Mouse (Mus musculus): ENCODE results near the gene Ankrd33b.
A peak's percentile ranks its signal among the peaks of the same experiment; 100 is the strongest.

Gene Ankrd33b

DNA sequence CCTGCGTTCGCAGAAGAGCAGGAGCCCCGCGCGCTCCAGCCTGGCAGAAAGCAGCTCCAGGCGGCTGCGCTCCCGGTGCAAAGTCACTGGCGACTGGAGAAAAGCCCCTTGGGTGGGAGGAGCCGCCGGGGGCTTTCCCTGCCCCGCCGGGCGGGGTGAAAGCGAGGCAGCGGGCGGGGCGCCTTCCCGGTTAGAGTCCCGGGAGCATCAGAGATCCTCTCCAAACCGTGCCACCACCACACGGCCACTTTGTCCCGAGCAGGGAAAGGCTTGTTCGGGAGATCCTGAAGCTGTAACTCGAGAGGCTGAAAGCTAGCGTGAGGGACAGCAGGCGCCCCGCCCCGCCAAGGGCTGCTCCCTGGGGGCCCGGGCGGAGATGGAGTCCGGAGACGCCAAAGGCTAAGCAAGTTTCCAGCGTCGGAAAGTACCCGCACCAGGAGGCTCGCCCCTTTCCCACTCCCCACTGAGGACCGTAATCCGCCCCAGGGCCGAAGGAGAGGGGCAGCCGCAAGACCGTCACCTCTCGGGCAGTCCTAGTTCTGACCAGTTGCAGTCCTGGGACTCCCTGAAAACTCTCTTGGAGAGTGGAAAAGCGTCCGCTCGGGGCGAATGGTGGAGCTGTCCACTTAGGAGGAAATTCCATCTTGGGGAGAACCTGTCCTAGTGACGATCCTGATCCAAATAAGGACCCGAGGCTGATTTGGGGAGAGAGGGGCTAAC lies at the start of gene Ankrd33b:
Ankrd33b (minus strand) TSS at position 246 of the 720 bp plus-strand sequence.
- no peak for DNase-seq (ENCODE audit: low spot score)

DNA sequence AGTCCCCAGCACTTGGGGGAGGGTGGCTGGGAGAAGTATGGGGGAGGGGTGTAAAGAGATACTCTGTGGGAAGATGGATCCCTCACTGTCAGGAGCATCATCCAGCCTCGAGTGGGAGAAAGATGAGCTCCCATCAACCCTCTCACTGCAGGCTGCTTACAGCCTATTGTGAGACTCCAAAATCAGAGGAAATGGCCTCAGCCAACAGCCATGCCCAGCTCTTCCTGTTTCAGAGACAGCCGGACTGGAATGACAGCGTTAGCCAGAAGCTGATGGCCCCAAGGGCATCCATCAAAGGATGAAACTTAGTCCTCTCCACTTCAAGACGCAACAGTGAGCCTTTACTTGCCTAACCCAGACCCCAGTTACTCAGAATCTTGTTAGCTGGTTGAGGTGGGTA lies 47.7 kb upstream of the Ankrd33b start:
- DNase-seq (ENCODE audit: low spot score): no peak

DNA sequence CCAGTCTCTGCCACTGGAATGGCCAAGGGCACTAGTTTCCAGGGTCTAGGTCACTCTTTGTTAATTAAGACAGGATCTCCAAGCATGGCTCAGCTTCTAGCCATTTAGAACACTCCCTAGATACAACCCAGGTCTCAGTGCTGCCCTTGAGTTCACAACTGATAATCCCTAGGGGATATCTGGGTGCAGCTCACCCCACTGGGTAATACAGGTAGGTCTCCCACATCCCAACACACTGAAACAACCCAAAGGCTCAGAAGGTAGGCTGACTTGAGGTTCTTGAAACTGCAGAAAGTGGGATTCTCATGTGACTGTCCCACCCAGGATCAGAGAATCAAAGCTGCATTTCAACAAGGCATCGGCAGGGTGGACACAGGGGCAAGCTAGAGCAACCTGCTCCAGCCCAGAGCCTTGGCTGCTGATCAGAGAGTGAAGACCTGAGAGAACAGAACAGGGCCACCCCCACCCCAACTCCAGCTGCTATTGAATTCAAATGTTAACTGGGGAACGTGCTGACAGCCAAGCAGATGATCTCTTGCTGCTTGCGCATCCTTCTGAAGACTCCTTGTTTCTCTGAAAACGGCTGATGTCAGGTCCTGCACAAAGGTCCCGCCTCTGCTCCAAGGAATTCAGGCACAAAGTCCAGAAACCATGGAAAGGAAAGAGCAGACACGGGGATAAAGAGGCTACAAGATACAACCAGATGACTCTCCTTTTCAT lies 46.8 kb upstream of the Ankrd33b start:
- DNase-seq (ENCODE audit: low spot score): no peak

DNA sequence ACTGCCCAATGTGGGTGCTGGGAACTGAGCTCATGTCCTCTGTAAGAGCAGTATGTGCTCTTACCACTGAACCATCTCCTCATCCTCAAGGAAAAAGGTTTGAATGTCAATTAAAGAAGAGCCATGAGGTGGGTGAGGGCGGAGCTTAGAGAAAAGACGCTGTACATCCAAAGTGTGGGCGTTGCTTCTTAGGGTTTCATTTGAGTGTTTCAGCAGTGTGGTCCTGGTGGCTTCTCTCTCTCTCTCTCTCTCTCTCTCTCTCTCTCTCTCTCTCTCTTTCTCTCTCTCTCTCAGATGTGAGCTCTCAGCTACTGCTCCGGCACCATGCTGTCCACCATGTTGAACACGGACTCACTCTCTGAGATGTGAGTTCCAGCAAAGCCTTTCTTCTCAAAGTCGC lies 46.1 kb upstream of the Ankrd33b start:
- DNase-seq (ENCODE audit: low spot score): no peak

DNA sequence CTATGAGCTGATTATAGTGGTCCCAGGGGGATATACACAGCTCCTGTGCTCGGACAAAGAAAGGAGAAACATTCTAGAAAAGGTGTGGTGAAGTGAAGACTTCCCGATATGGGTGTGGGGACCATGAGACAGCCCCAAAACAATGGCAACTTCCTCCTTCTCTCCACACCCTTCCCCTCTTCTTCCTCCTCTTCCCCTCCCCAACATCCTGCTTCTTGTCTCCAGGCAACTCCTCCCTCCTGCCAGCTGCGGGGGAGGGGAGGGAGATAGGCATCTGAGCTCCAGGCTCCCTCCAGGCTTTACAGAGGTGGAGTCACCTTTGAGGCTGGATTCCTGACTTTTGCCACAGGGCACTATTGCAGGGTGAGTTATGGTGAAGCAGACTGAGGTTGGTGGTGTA lies 45.4 kb upstream of the Ankrd33b start:
- no peak for DNase-seq (ENCODE audit: low spot score)

DNA sequence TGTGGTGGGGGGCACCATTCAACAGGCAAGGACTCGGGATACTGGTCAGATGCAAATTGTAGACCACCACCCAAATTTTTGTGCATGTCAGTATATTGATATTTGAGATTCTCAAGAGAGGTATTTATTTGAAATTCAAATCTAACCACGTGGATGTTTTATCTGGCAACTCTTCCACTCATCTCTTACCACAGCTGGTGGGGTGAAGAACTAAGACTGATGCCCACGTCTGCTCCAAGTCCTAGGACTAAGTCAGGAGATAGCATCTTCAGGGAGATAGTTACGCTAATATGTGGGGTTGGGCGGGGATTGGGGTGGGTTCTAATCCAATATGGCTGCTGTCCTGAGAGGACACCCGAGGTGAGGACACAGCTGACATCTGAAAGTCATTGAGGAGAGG lies 44.9 kb upstream of the Ankrd33b start:
- no peak for DNase-seq (ENCODE audit: low spot score)

DNA sequence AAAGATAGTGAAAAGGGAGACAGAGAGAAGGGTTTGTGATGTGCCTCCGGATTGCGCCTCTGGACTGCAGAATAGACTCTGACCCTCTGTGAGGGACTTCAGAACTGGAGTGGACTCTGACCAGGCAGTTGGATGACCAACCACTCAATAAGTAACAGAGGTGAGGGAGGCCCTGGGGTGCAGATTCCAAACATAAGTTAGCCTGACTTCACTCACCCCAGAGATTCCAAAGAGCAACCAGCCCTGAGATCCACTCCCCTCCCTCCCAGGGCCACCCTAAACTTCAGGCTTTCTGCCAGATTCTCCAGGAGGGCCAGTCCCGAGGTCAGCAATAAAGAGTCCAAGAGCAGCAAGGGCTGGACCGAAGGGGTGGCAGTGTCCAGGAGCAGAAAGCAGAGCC lies 40.0 kb upstream of the Ankrd33b start:
- DNase-seq (ENCODE audit: low spot score): no peak

DNA sequence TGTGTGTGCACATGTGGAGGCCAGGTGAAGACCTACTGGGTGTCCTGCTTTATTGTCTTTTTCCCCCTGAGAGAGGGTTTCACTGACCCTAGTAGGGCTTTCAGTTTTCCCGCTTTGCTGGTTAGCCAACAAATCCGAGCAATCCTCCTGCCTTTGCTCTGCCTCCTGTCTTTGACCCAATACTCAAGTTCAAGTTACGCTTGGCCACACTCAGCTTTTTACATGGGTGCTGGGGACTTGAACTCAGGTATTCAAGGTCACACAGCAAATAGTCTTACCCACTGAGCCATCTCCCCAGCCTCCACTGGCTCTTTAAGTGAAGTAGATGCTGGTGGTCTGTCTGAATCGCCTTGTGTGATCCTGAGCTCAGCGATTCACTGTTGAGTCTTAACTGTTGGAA lies 39.4 kb upstream of the Ankrd33b start:
- no peak for DNase-seq (ENCODE audit: low spot score)

DNA sequence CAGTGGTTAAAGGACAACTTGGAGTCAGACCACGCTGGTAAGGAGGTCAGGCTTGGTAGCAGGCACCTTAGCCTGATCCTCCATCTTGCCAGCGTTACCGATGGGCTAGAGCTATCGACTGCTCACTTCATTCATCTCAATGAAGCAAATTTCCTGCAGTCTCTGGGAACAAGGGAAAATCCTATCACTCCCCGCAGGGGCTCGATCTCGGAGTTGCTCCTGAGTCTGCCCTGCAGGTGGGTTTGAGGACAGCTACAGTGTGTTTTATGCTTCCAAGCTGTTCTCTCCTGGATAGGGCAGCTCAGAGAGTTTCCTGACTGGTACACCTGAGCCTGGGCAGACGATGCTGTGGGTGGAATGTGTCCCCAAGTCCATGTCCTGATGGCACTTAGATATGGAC lies 36.8 kb upstream of the Ankrd33b start:
- DNase-seq (ENCODE audit: low spot score): no peak

DNA sequence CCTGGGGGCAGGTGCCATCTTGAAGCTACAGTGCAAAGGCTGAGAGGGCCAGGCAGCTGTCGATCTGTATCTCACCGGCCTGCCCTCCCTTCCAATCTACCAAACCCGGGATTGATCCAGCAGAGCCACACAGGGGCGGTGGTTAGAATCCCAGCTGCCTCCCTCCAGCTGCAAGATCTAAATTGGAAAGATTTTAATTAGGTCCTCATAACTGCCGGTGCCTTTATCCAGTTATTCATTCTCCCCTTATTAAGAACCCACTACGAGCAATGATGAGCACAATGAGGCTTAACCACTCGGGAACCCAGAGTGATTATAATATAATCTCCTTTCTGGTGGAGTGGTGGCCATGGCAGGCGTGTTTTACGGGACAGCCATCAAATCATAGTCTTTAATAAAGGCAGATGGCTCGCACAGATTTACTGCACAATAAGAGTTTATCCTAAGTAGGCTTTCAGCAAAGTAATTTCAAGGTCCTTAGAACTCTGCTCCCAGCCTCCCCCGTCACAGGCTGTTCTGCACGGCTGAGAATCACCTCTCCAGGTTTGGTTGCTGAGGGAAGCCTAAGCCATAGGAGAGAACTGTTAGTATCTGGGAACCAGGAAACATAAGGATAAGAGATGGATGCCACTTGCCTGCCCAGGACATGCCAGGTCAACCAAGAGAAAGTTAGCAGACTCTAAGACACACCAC lies 34.8 kb upstream of the Ankrd33b start:
- DNase-seq (ENCODE audit: low spot score): no peak

DNA sequence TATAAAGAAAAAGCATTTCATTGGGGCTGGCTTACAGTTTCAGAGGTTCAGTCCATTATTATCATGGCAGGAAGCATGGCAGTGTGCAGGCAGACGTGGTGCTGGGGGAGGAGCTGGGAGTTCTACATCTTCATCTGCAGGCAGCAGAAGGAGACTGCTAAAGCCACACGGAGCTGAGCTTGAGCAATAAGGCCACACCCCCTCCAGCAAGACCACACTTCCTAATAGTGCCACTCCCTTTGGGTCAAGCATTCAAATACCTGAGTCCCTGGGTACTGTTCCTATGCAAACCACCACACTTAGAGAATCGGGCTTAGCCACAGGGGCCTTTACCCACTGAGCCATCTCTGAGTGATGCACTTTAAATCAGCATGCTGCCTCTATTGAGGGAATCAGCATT lies 33.4 kb upstream of the Ankrd33b start:
- DNase-seq (ENCODE audit: low spot score): no peak

DNA sequence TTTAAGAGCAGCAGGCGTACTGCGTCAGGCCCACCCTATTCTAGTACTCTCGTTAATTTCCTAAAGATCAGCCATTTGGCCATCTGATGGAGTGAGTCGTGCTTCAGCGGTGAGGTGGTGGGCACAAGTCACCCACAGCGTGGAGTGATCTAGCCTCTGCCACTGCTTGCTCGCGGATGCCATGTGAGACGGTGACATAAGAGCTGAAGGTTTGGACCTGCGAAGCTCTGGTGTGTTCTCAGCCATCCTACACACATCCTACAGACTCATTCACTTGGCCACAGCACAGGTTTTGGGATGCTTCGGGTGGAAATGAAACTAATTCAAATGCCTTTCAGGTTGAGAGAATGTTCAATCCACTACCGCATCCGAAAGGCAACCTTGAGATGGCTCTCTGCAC lies 31.2 kb upstream of the Ankrd33b start:
- DNase-seq (ENCODE audit: low spot score): no peak

DNA sequence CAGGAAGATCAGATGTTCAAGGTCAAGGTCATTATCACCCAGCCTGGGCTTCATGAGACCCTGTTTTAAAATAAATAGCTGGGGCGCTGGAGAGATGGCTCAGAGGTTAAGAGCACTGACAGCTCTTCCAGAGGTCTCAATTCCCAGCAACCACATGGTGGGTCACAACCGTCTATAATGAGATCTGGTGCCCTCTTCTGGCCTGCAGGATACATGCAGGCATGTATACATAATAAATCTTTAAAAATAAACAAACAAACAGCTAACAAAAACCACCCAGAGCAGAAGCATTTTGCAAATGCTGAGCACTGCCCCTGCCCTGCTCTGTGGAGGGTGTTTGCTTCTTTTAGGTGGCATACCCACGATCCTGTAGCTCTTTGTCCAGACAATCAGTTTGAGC lies 29.9 kb upstream of the Ankrd33b start:
- no peak for DNase-seq (ENCODE audit: low spot score)

DNA sequence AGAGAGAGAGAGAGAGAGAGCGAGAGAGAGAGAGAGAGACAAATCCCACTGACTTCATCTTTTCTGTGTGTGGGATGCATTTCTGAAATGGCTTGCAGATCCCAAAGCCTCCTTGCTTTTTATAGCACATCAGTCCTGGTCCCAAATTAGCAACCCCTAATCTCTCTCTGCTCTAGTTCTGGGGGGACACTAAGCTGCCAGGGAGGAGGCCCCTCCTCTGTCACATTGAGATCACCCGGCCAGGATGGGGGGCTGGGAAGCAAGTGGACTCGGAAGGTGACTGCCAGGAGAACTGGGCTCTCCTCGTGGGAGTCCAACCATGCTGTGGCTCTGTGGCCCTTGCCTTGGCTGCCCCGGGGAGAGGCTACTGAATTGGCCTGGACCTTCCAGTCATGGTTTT lies 29.2 kb upstream of the Ankrd33b start:
- no peak for DNase-seq (ENCODE audit: low spot score)

DNA sequence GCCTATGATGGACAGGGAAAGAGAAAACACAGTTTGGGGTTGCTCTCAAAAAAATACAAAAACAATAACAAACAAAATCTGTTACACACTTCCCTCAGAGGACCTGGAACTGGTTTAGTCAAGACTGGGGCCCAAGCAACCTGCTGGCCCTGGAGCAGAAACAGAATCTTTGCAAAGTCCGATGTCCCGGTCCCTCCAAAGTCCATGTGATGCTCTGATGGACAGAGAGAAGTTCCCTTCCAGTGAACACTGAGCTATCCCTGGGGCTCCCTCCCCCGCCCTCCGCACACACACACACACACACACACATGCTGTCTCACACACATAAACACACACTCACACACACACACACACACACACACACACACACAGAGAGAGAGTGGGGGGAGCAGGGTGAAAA lies 28.5 kb upstream of the Ankrd33b start:
- DNase-seq (ENCODE audit: low spot score): no peak

DNA sequence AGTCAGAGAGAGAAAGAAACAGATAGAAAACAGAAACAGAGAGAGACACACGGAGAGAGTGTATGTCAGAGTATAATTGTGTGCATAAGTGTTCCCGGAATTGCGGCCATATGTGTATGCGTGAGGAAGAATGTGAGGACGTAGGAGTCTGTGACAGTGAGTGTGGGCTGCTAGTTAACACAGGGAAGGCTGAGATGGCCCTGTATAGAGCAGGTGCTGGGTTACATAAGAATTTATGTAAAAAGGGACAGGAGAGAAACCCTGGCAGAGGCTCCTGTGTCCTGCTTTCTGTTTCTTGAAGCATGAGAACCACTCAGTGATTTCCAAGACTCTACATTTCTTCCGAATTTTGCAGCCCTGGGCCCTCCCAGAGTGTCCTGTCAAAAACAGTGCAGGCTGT lies 25.9 kb upstream of the Ankrd33b start:
- no peak for DNase-seq (ENCODE audit: low spot score)

DNA sequence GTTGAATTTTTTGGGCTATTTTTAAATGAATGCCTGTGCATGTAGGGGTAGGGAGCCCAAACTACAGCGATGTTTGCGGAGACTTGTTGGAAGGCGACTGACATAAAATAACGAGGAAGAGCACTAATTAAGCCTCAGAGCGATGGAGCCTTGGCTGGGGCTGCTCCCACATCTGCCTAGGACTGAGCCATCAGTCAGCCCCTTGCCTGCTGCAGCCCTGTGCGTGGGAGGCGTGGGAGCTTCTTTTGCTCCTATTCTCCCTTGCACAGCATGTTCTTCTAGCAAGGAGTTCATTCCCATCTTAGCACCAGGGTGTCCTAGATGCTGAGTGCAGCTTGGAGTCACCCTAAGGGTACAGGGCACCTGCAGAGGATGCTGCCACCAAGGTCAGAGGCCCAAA lies 25.2 kb upstream of the Ankrd33b start:
- no peak for DNase-seq (ENCODE audit: low spot score)

DNA sequence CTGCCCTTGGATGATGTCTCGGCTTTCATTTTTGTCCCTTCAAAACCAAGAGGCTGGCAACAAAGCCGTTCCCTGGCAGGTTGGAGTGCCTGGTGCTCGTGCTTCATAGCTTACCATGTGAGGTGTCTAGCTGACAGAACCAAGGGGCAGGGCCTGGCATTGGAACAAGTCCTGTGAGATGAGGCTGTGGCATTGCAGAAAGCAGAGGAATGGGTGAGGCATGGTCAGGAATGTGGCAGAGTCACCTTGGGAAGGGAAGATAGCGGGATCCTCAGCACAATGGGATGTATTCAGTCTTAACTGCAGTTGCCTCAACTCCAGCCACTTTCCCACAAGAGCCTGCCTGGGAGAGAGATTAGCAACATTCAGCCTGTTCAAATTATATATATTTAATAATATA lies 24.6 kb upstream of the Ankrd33b start:
- DNase-seq (ENCODE audit: low spot score): no peak

DNA sequence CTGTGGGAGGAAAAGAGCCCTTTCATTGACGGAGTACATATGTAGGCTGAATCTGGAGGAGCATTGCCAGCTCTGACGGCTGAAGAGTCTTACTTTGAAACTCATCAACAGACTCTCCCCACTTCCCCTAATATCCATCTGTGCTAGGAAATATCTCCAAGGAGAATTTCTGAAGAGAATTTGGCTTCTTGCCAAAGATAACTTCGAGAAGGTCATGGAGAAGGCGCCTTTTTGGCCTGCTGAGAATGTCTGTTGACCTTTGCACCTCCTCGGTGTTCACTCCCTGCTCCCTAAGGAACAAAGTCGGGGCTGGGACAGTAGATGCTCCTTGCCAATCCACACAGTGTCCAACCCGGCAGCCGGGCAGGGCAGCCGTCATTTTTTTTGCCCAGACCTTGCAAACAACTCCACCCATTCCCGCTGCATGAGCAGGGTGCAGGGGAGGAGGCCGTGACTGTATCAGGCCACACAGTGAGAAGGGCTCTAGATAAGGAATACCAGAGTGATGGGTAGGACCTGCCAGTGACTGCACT lies 14.5 kb upstream of the Ankrd33b start:
- DNase-seq (ENCODE audit: low spot score): peak; percentile 2

DNA sequence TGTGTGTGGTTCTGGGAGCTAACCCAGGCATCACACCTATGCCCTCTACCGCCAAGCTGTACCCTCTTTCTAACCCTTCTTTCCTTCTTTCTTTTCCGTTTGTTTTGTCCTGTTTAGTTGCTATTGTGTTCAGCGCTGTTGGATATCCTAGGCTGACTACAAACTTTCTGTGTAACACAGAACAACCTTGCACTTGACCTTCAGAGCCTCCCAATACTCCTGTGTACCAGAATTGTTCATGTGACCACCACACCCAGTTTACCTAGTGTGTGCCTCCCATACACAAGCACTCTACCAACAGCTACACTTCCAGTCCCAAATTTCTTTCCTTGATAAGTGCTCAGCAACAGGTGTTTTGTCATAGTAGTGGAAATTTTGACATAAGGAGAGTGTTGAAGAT lies 11.9 kb upstream of the Ankrd33b start:
- no peak for DNase-seq (ENCODE audit: low spot score)

DNA sequence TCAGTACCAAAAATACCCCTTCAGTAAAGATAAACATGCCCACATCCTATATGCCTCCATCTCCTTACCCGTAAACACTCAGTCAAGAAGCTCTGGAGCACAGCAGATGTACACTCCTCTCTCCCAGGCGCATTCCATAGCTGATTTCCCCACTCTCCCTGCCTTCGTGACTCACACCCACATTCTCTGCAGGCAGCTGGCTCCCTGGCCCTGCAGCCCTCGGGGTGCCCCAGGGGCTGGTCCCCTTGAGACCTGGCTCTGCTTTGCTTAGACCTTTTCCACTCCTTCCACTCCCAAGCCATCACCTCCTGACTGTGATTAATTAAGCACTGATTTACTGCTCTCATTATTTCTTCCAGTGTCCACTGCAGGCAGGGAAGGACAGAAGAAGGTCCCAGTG lies 7.7 kb upstream of the Ankrd33b start:
- no peak for DNase-seq (ENCODE audit: low spot score)

DNA sequence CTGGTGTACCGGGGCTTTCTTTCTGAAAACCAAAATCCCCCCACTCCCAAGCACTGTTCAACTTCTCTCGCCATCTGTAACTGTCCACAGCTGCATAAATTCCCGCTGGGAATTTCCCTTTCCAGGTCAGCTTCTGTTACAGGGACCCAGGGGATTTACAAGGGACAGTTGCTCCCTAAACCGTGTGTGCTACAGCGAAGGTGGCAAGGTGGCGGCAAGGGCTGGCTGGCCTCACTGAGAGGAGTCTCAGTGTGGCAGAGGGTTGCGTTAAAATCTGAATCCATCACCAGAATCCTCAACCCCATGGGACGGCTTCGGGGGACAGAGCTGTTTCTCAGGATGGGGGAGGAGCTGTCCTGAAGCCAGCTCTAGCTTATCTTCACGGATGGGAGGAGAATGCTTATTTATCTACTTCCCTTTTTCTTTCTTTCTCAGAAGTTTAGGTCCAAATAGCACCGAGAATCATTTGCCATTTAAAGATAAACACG lies 1.6 kb upstream of the Ankrd33b start:
- DNase-seq (ENCODE audit: low spot score): no peak

DNA sequence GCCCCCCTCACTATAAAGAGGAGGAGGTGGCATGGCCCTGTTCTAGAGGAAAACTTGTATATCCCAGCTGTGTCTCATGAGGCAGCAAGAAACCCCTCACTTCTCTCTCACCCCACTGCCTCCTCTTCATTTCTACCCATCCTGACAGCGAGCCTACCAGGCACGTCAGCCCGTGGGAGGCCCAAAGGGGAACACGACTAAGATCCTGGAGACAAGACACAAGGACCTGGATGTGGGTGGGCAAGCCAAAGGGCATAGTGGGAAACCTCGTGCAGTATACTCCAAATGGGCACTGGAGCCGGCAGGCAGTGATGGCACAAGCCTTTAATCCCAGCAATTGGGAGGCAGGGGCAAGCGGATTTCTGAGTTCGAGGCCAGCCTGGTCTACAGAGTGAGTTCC lies 1.0 kb upstream of the Ankrd33b start:
- no peak for DNase-seq (ENCODE audit: low spot score)

Measured in adipocyte (in vitro differentiated cells).